Mouse (Mus musculus): ENCODE results near the gene Pkp3. TPM values are rescaled to one million over a fixed set of nuclear protein-coding genes. Genes with fewer than 3 reads are reported as not detected.

Gene Pkp3
- polyA plus RNA-seq, 1 experiment: 19.6 TPM

GRCm38 (mm10) chr7:141059929-141060328, 18.1 kb upstream of the Pkp3 start:
- no peak for TF ChIP-seq EP300 (IDR thresholded peaks at IDR 0.05; ENCODE audit: insufficient read depth, low read depth, low read length)
- TF ChIP-seq POLR2A (IDR thresholded peaks at IDR 0.05; ENCODE audit: insufficient read depth, low read length): no peak
- TF ChIP-seq CTCF (IDR thresholded peaks at IDR 0.05; ENCODE audit: low read depth, low read length): no peak
- peaks cover 11% of the 10 kb centered on the region for H3K4me1 ChIP-seq (ENCODE audit: control insufficient read depth, insufficient read depth, low read length)
- H3K27ac ChIP-seq (ENCODE audit: insufficient read depth, low read length): no peak overlapping the region
- no peaks in the 10 kb centered on the region for H3K9me3 ChIP-seq (replicated peaks; ENCODE audit: control insufficient read depth, insufficient read depth, low read length, poor library complexity, severe bottlenecking)
- H3K27me3 ChIP-seq (ENCODE audit: control insufficient read depth, insufficient read depth, low read length, poor library complexity, severe bottlenecking): no peaks in the 10 kb centered on the region
- H3K4me3 ChIP-seq (ENCODE audit: low read depth, low read length): peak overlapping the region; percentile 64
- peak overlapping the region; percentile 70; the same call in 1 of the 2 replicates for H3K9ac ChIP-seq (ENCODE audit: low read depth, poor library complexity, severe bottlenecking)
- H3K36me3 ChIP-seq (ENCODE audit: control insufficient read depth, insufficient read depth, low read length, poor library complexity, severe bottlenecking): peaks cover 2% of the 10 kb centered on the region; the same call in 1 of the 2 replicates

- H3K4me3 ChIP-seq (ENCODE audit: low read depth, low read length): peak within 1 kb of the TSS; percentile 64
- no peaks in the 10 kb centered on the region for H3K9me3 ChIP-seq (replicated peaks; ENCODE audit: control insufficient read depth, insufficient read depth, low read length, poor library complexity, severe bottlenecking)
- H3K4me1 ChIP-seq (ENCODE audit: control insufficient read depth, insufficient read depth, low read length): peaks cover 11% of the 10 kb centered on the region
- peak within 1 kb of the TSS; percentile 70 for H3K9ac ChIP-seq (ENCODE audit: low read depth, poor library complexity, severe bottlenecking)
- no peaks in the 10 kb centered on the region for H3K27me3 ChIP-seq (ENCODE audit: control insufficient read depth, insufficient read depth, low read length, poor library complexity, severe bottlenecking)
- H3K27ac ChIP-seq (ENCODE audit: insufficient read depth, low read length): no peak within 1 kb of the TSS
- H3K36me3 ChIP-seq (ENCODE audit: control insufficient read depth, insufficient read depth, low read length, poor library complexity, severe bottlenecking): peaks cover 10% of the 10 kb centered on the region
- TF ChIP-seq EP300 (IDR thresholded peaks at IDR 0.05; ENCODE audit: insufficient read depth, low read depth, low read length) (0 out of 2 replicates have a peak, but pooled peaks have one; percentile 4), CTCF (IDR thresholded peaks at IDR 0.05; ENCODE audit: low read depth, low read length) (no peak), POLR2A (IDR thresholded peaks at IDR 0.05; ENCODE audit: insufficient read depth, low read length) (peak; percentile 35)
Observed at GRCm38 (mm10) chr7:141060426-141061242, 17.4 kb upstream of the Pkp3 start, which contains the start of gene B4galnt4. B4galnt4 (plus strand) TSS chr7:141061104.

DNA sequence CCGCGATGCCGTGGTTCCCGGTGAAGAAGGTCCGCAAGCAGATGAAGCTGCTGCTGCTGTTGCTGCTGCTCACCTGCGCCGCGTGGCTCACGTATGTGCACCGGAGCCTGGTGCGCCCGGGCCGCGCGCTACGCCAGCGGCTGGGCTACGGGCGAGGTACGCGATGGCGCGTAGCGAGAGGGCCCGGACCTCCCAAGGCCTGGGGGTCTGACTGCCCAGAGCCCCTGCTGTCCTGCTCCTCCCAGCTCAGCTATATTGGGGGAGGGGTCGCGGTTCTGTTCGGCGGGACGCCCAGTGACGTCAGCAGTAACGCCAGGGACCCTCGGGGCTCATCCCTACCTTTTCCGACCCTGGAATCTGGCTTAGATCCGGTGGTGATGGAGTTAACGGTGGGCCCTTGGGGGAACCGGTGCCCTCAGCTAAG, 16.7 kb upstream of the Pkp3 start:
- Histone ChIP-seq H3K9me3 (replicated peaks; ENCODE audit: control insufficient read depth, insufficient read depth, low read length, poor library complexity, severe bottlenecking) (no peaks in the 10 kb centered on the region), H3K4me3 (ENCODE audit: low read depth, low read length) (peak overlapping the region; percentile 64), H3K27me3 (ENCODE audit: control insufficient read depth, insufficient read depth, low read length, poor library complexity, severe bottlenecking) (no peaks in the 10 kb centered on the region), H3K27ac (ENCODE audit: insufficient read depth, low read length) (no peak overlapping the region), H3K4me1 (ENCODE audit: control insufficient read depth, insufficient read depth, low read length) (peaks cover 11% of the 10 kb centered on the region), H3K9ac (ENCODE audit: low read depth, poor library complexity, severe bottlenecking) (peak overlapping the region; percentile 70), H3K36me3 (ENCODE audit: control insufficient read depth, insufficient read depth, low read length, poor library complexity, severe bottlenecking) (peaks cover 10% of the 10 kb centered on the region)
- no peak for TF ChIP-seq POLR2A (IDR thresholded peaks at IDR 0.05; ENCODE audit: insufficient read depth, low read length)
- no peak for TF ChIP-seq CTCF (IDR thresholded peaks at IDR 0.05; ENCODE audit: low read depth, low read length)
- no peak for TF ChIP-seq EP300 (IDR thresholded peaks at IDR 0.05; ENCODE audit: insufficient read depth, low read depth, low read length)

DNA sequence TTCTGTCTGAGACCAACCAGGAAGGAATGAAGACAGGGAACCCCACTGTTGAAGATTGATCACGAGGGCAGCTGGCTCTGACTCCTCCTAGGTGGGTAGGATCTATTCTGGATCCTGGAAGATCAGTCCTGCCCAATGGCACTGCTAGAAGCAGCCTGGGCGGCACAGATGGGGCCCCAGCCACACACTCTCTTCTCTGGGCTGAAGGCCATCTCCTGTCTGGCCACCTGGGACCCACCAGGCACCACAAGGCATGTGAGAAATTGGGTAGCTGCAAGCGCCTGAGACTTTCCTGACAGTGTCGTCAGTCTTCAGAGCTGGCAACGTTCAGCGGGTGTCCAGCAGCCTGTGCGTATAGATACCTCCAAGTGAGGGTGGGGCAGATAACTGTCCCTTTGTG, 15.5 kb upstream of the Pkp3 start:
- Histone ChIP-seq H3K9ac (ENCODE audit: low read depth, poor library complexity, severe bottlenecking) (no peak overlapping the region), H3K4me1 (ENCODE audit: control insufficient read depth, insufficient read depth, low read length) (peaks cover 10% of the 10 kb centered on the region), H3K27me3 (ENCODE audit: control insufficient read depth, insufficient read depth, low read length, poor library complexity, severe bottlenecking) (no peaks in the 10 kb centered on the region), H3K27ac (ENCODE audit: insufficient read depth, low read length) (no peak overlapping the region), H3K9me3 (replicated peaks; ENCODE audit: control insufficient read depth, insufficient read depth, low read length, poor library complexity, severe bottlenecking) (no peaks in the 10 kb centered on the region), H3K36me3 (ENCODE audit: control insufficient read depth, insufficient read depth, low read length, poor library complexity, severe bottlenecking) (peaks cover 10% of the 10 kb centered on the region), H3K4me3 (ENCODE audit: low read depth, low read length) (no peak overlapping the region)
- TF ChIP-seq POLR2A (IDR thresholded peaks at IDR 0.05; ENCODE audit: insufficient read depth, low read length) (no peak), EP300 (IDR thresholded peaks at IDR 0.05; ENCODE audit: insufficient read depth, low read depth, low read length) (no peak), CTCF (IDR thresholded peaks at IDR 0.05; ENCODE audit: low read depth, low read length) (no peak)

DNA sequence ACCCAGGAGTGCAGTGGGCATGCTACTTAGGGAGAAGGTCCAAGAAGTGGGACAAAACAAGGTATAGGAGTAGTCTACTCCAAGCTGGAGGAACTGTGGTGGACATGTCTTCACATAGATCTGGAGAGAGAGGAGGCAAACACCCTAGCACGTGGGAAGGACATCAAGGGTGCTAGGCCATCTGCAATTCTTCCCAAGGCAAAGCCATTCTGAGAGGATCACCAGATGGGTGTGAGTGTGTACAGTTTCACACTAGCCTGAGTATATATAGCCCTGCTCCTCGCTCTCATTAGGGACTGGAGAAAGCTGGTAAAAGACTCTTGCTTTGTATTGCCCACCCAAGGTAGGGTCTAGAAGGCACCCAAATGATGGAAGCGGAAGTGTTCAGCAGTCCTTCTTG, 14.7 kb upstream of the Pkp3 start:
- H3K9ac ChIP-seq (ENCODE audit: low read depth, poor library complexity, severe bottlenecking): no peak overlapping the region
- peaks cover 15% of the 10 kb centered on the region for H3K36me3 ChIP-seq (ENCODE audit: control insufficient read depth, insufficient read depth, low read length, poor library complexity, severe bottlenecking)
- no peak for TF ChIP-seq CTCF (IDR thresholded peaks at IDR 0.05; ENCODE audit: low read depth, low read length)
- TF ChIP-seq EP300 (IDR thresholded peaks at IDR 0.05; ENCODE audit: insufficient read depth, low read depth, low read length): no peak
- TF ChIP-seq POLR2A (IDR thresholded peaks at IDR 0.05; ENCODE audit: insufficient read depth, low read length): no peak
- peaks cover 10% of the 10 kb centered on the region for H3K4me1 ChIP-seq (ENCODE audit: control insufficient read depth, insufficient read depth, low read length)
- no peaks in the 10 kb centered on the region for H3K27me3 ChIP-seq (ENCODE audit: control insufficient read depth, insufficient read depth, low read length, poor library complexity, severe bottlenecking)
- H3K9me3 ChIP-seq (replicated peaks; ENCODE audit: control insufficient read depth, insufficient read depth, low read length, poor library complexity, severe bottlenecking): no peaks in the 10 kb centered on the region
- no peak overlapping the region for H3K4me3 ChIP-seq (ENCODE audit: low read depth, low read length)
- H3K27ac ChIP-seq (ENCODE audit: insufficient read depth, low read length): no peak overlapping the region

- Histone ChIP-seq H3K27ac (ENCODE audit: insufficient read depth, low read length) (peak overlapping the region; percentile 2; the same call in 1 of the 2 replicates), H3K9ac (ENCODE audit: low read depth, poor library complexity, severe bottlenecking) (no peak overlapping the region), H3K36me3 (ENCODE audit: control insufficient read depth, insufficient read depth, low read length, poor library complexity, severe bottlenecking) (peaks cover 15% of the 10 kb centered on the region), H3K4me3 (ENCODE audit: low read depth, low read length) (no peak overlapping the region), H3K4me1 (ENCODE audit: control insufficient read depth, insufficient read depth, low read length) (peaks cover 10% of the 10 kb centered on the region), H3K9me3 (replicated peaks; ENCODE audit: control insufficient read depth, insufficient read depth, low read length, poor library complexity, severe bottlenecking) (no peaks in the 10 kb centered on the region), H3K27me3 (ENCODE audit: control insufficient read depth, insufficient read depth, low read length, poor library complexity, severe bottlenecking) (no peaks in the 10 kb centered on the region)
- TF ChIP-seq CTCF (IDR thresholded peaks at IDR 0.05; ENCODE audit: low read depth, low read length) (no peak), EP300 (IDR thresholded peaks at IDR 0.05; ENCODE audit: insufficient read depth, low read depth, low read length) (peak; percentile 83; the same call in 1 of the 2 replicates), POLR2A (IDR thresholded peaks at IDR 0.05; ENCODE audit: insufficient read depth, low read length) (no peak)
Observed at GRCm38 (mm10) chr7:141064175-141064574, 13.8 kb upstream of the Pkp3 start.
